Mouse (Mus musculus) urinary bladder, postnatal 0 days (tissue): ENCODE data around the gene Hykk. TPM values are rescaled to one million over a fixed set of nuclear protein-coding genes. Genes with fewer than 3 reads are reported as not detected.

Source experiments
- polyA plus RNA-seq: library from polyadenylated mRNA; unstranded; fragments of >200 nt; fragmentation: Nextera tagmentation; extraction: Ambion mirVana; gene quantifications from 2 replicates; pipeline ENCODE4 v1.2.1, GENCODE M21; 2015

Hykk gene
- polyA plus RNA-seq, result 1.3 and 1.5 TPM in 2 replicates

GRCm38 (mm10) chr9:54917010-54917677 lies at the start of gene Hykk:
Gene Hykk (plus strand): TSS chr9:54917283.

GRCm38 (mm10) chr9:54950575-54951321 lies 33.7 kb downstream of the Hykk start, which contains the start of the genes Psma4 and AY074887:
Gene Psma4 (plus strand): TSS chr9:54950790.
Gene AY074887 (minus strand): TSS chr9:54950998.

GRCm38 (mm10) chr9:54980674-54981073 lies 63.6 kb downstream of the Hykk start, which contains the start of gene Chrna5:
Gene Chrna5 (plus strand): TSS chr9:54980880.

Other genes with a start within 250 kb of the Hykk start
- gene Dnaja4, start 218.4 kb upstream of the Hykk start, polyA plus RNA-seq, result 3.9 and 4.3 TPM in 2 replicates
- gene Wdr61, start 182.8 kb upstream of the Hykk start, polyA plus RNA-seq, result 129 and 130 TPM in 2 replicates
- gene Crabp1, start 152.5 kb upstream of the Hykk start, polyA plus RNA-seq, result 0.43 TPM in 1 of 2 replicates, not detected in the other
- gene Ireb2, start 53.5 kb upstream of the Hykk start, polyA plus RNA-seq, result 10.2 and 12.9 TPM in 2 replicates
- 189 and 200 TPM in 2 replicates for gene Psma4, start 33.5 kb downstream of the Hykk start, polyA plus RNA-seq
- gene AY074887, start 33.7 kb downstream of the Hykk start, polyA plus RNA-seq, result 0.29 and 0.34 TPM in 2 replicates
- gene Chrna5, start 63.6 kb downstream of the Hykk start, polyA plus RNA-seq, result 0.11 TPM in 1 of 2 replicates, not detected in the other
- gene Chrna3, start 109.3 kb downstream of the Hykk start, polyA plus RNA-seq, result 0.08 TPM in 1 of 2 replicates, not detected in the other
- gene Chrnb4, start 131.5 kb downstream of the Hykk start, polyA plus RNA-seq, result 0.04 TPM in 1 of 2 replicates, not detected in the other
- gene Ube2q2, start 231.6 kb downstream of the Hykk start, polyA plus RNA-seq, result 25.7 and 29.9 TPM in 2 replicates